Mouse (Mus musculus): ENCODE data around the gene Vwa8. TPM values are rescaled to one million over a fixed set of nuclear protein-coding genes. Genes with fewer than 3 reads are reported as not detected.

Gene Vwa8
- total and polyA plus RNA-seq, 3 experiments: 4.5 to 35.4 (median 18.5) TPM

DNA sequence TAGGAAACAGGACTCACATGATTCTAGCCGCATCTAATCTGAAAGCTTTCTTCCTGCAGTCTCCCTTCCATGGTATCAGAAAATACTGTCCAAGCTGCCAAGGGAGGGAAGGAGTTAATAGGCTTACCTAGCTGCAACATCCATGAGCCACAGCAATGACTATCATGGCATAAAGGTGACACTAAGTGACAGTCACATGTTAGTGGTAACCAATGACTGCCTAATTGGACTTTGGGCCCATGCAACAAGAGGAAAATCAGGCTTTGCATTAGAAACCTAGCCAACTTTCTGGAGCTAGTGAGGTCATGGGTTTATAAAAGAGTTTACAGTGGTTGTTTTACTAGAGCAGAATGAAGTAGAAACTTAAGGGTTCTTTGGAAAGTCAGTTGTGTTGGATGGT lies 46.6 kb downstream of the Vwa8 start:
- H3K9me3 ChIP-seq (replicated peaks): no peaks in the 10 kb centered on the region
- ATAC-seq (ENCODE audit: extremely low read depth, insufficient number of reproducible peaks, low FRiP score, poor library complexity, severe bottlenecking): no peak
- H3K27me3 ChIP-seq (ENCODE audit: insufficient read depth, low read length): no peaks in the 10 kb centered on the region
- H3K36me3 ChIP-seq (replicated peaks): peaks cover 3% of the 10 kb centered on the region
- DNase-seq (ENCODE audit: low spot score): no peak
- H3K4me1 ChIP-seq (ENCODE audit: insufficient read depth, low read depth, low read length): no peaks in the 10 kb centered on the region
- H3K4me3 ChIP-seq (ENCODE audit: low read depth, low read length): no peak overlapping the region
- TF ChIP-seq GATA1 (IDR thresholded peaks at IDR 0.05; ENCODE audit: borderline replicate concordance, low read length) (no peak), CTCF (IDR thresholded peaks at IDR 0.05; ENCODE audit: low read depth, low read length) (no peak), TAL1 (conservative IDR thresholded peaks at IDR 0.05; ENCODE audit: low read depth, low read length) (no peak), POLR2AphosphoS5 (IDR thresholded peaks at IDR 0.05; ENCODE audit: insufficient replicate concordance, low read depth, low read length) (no peak), GATA2 (IDR thresholded peaks at IDR 0.05; ENCODE audit: borderline replicate concordance, low read depth, low read length) (no peak)

DNA sequence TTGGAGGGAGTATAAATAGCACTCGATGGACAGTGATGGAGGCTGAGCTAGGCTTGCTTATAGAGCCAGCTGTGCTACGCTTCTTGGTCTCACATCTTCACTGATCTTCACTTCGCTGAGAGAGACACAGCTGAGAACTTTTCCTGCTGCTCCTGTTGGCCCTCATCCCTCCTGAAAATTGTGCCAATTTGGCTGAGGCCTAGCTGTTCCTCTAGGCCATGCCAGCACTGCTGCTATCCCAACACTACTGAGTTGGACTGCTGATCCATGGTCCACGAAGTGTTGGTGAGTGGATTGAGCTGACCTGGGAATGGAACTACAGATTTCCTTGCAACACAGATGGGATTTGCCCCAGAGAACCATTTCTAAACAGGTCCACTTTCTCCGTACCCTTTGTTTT lies 47.4 kb downstream of the Vwa8 start:
- Histone ChIP-seq H3K4me3 (ENCODE audit: low read depth, low read length) (no peak overlapping the region), H3K36me3 (replicated peaks) (peaks cover 3% of the 10 kb centered on the region), H3K27me3 (ENCODE audit: insufficient read depth, low read length) (no peaks in the 10 kb centered on the region), H3K4me1 (ENCODE audit: insufficient read depth, low read depth, low read length) (no peaks in the 10 kb centered on the region), H3K9me3 (replicated peaks) (no peaks in the 10 kb centered on the region)
- TF ChIP-seq TAL1 (conservative IDR thresholded peaks at IDR 0.05; ENCODE audit: low read depth, low read length) (no peak), GATA2 (IDR thresholded peaks at IDR 0.05; ENCODE audit: borderline replicate concordance, low read depth, low read length) (no peak), POLR2AphosphoS5 (IDR thresholded peaks at IDR 0.05; ENCODE audit: insufficient replicate concordance, low read depth, low read length) (no peak), CTCF (IDR thresholded peaks at IDR 0.05; ENCODE audit: low read depth, low read length) (no peak), GATA1 (IDR thresholded peaks at IDR 0.05; ENCODE audit: borderline replicate concordance, low read length) (no peak)
- ATAC-seq (ENCODE audit: extremely low read depth, insufficient number of reproducible peaks, low FRiP score, poor library complexity, severe bottlenecking) (no peak), DNase-seq (ENCODE audit: low spot score) (no peak)

DNA sequence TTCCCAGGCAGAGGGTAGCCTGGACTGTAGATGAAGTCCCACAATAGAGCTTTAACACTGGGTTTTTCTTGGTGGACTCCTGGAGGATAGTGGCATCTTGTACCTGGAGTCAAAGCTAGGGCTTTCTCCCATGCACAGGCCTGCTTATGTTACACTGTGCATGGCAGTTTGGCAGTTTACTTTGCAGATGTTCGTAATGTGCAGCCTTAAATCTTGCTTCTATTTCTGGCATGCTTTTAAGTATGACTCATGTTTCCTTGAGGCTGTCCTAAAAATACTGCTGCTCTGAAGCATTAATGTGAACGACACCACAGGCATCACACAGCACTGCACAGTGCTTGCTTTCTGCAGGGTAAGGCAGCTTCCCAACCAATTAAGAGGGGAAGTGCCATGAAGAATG lies 51.9 kb downstream of the Vwa8 start:
- ATAC-seq (ENCODE audit: extremely low read depth, insufficient number of reproducible peaks, low FRiP score, poor library complexity, severe bottlenecking) (no peak), DNase-seq (ENCODE audit: low spot score) (no peak)
- Histone ChIP-seq H3K4me1 (ENCODE audit: insufficient read depth, low read depth, low read length) (no peaks in the 10 kb centered on the region), H3K27me3 (ENCODE audit: insufficient read depth, low read length) (no peaks in the 10 kb centered on the region), H3K4me3 (ENCODE audit: low read depth, low read length) (no peak overlapping the region), H3K9me3 (replicated peaks) (no peaks in the 10 kb centered on the region), H3K36me3 (replicated peaks) (peaks cover 3% of the 10 kb centered on the region)
- TF ChIP-seq TAL1 (conservative IDR thresholded peaks at IDR 0.05; ENCODE audit: low read depth, low read length) (no peak), CTCF (IDR thresholded peaks at IDR 0.05; ENCODE audit: low read depth, low read length) (no peak), GATA1 (IDR thresholded peaks at IDR 0.05; ENCODE audit: borderline replicate concordance, low read length) (no peak), GATA2 (IDR thresholded peaks at IDR 0.05; ENCODE audit: borderline replicate concordance, low read depth, low read length) (no peak), POLR2AphosphoS5 (IDR thresholded peaks at IDR 0.05; ENCODE audit: insufficient replicate concordance, low read depth, low read length) (no peak)

DNA sequence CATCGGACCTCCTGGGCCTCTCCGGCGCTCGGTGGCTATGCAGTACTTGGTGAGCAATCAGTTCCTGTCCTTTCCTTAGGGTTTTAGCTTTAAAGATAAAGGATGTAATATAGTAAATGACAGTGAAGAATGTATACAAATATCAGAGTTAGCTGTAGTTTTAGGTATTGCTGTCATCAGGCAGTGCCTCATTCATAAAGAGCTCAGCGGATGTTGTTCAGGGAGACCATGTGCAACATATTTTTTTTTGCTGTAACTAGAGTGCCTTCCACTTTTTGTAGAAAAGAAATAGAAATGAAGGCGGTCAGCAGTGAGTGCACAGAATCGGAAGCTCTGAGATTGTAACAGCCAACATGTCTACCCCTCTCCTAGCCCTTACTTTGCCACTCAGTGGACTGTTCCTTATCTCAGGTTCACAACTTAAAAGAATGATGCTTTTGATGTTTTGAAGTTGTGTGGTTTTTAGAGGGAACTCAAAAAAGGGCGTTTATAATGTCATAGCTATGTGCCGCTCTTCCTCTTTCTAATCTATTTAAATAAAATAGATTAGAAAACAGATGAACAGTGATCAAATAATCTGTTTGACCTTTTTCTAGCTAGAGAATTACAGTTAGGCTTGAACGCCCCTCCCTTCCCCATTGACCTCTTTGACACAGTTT lies 59.5 kb downstream of the Vwa8 start:
- no peaks in the 10 kb centered on the region for H3K9me3 ChIP-seq (replicated peaks)
- TF ChIP-seq TAL1 (conservative IDR thresholded peaks at IDR 0.05; ENCODE audit: low read depth, low read length): no peak
- TF ChIP-seq POLR2AphosphoS5 (IDR thresholded peaks at IDR 0.05; ENCODE audit: insufficient replicate concordance, low read depth, low read length): no peak
- TF ChIP-seq GATA1 (IDR thresholded peaks at IDR 0.05; ENCODE audit: borderline replicate concordance, low read length): no peak
- no peak for TF ChIP-seq CTCF (IDR thresholded peaks at IDR 0.05; ENCODE audit: low read depth, low read length)
- no peak for TF ChIP-seq GATA2 (IDR thresholded peaks at IDR 0.05; ENCODE audit: borderline replicate concordance, low read depth, low read length)
- ATAC-seq (ENCODE audit: extremely low read depth, insufficient number of reproducible peaks, low FRiP score, poor library complexity, severe bottlenecking): no peak
- no peaks in the 10 kb centered on the region for H3K4me1 ChIP-seq (ENCODE audit: insufficient read depth, low read depth, low read length)
- no peak overlapping the region for H3K4me3 ChIP-seq (ENCODE audit: low read depth, low read length)
- no peaks in the 10 kb centered on the region for H3K27me3 ChIP-seq (ENCODE audit: insufficient read depth, low read length)
- peaks cover 28% of the 10 kb centered on the region for H3K36me3 ChIP-seq (replicated peaks)
- DNase-seq (ENCODE audit: low spot score): no peak

DNA sequence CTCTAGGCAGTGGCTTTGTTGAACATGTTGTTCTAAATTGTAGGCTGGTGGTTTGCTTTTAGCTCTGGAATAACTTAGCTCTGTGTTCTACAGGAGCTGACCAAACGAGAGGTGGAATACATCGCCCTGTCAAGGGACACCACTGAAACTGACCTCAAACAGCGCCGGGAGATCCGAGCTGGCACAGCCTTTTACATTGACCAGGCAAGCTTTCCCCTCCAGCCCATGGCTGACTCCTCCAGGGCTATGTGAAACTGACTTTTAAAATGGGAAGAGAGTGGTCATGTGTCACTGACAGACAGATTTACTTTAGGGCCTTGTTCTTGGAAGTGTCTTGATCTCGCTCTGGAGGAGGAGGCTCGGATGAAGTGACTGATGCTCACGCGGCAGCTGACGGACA lies 63.2 kb downstream of the Vwa8 start:
- DNase-seq (ENCODE audit: low spot score) (no peak), ATAC-seq (ENCODE audit: extremely low read depth, insufficient number of reproducible peaks, low FRiP score, poor library complexity, severe bottlenecking) (no peak)
- no peak overlapping the region for H3K4me3 ChIP-seq (ENCODE audit: low read depth, low read length)
- H3K36me3 ChIP-seq (replicated peaks): peaks cover 39% of the 10 kb centered on the region
- no peaks in the 10 kb centered on the region for H3K27me3 ChIP-seq (ENCODE audit: insufficient read depth, low read length)
- TF ChIP-seq GATA1 (IDR thresholded peaks at IDR 0.05; ENCODE audit: borderline replicate concordance, low read length) (no peak), CTCF (IDR thresholded peaks at IDR 0.05; ENCODE audit: low read depth, low read length) (no peak), TAL1 (conservative IDR thresholded peaks at IDR 0.05; ENCODE audit: low read depth, low read length) (no peak), POLR2AphosphoS5 (IDR thresholded peaks at IDR 0.05; ENCODE audit: insufficient replicate concordance, low read depth, low read length) (no peak), GATA2 (IDR thresholded peaks at IDR 0.05; ENCODE audit: borderline replicate concordance, low read depth, low read length) (no peak)
- no peaks in the 10 kb centered on the region for H3K4me1 ChIP-seq (ENCODE audit: insufficient read depth, low read depth, low read length)
- no peaks in the 10 kb centered on the region for H3K9me3 ChIP-seq (replicated peaks)

DNA sequence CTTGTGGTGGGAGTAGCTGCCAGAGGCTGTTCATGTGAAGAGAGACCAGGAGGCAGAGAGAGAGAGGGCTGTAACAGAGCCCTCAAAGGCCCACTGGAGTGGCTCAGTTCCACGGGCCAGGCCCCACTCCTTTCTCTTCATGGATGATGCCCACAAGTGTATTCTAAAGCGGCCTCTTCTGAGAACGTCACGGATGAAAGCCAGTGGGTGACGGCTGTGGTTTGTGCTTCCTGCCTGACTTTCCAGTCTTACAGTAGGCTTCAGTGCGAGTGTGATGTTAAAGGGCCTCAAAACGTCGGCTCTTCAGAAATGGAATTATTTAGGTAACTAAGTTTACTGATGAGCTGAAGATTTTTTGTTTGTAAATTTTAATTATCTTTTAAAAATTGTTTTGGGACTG lies 65.3 kb downstream of the Vwa8 start:
- Histone ChIP-seq H3K4me1 (ENCODE audit: insufficient read depth, low read depth, low read length) (no peaks in the 10 kb centered on the region), H3K9me3 (replicated peaks) (no peaks in the 10 kb centered on the region), H3K27me3 (ENCODE audit: insufficient read depth, low read length) (no peaks in the 10 kb centered on the region), H3K4me3 (ENCODE audit: low read depth, low read length) (no peak overlapping the region), H3K36me3 (replicated peaks) (peaks cover 35% of the 10 kb centered on the region)
- ATAC-seq (ENCODE audit: extremely low read depth, insufficient number of reproducible peaks, low FRiP score, poor library complexity, severe bottlenecking) (no peak), DNase-seq (ENCODE audit: low spot score) (no peak)
- no peak for TF ChIP-seq TAL1 (conservative IDR thresholded peaks at IDR 0.05; ENCODE audit: low read depth, low read length)
- no peak for TF ChIP-seq CTCF (IDR thresholded peaks at IDR 0.05; ENCODE audit: low read depth, low read length)
- TF ChIP-seq GATA1 (IDR thresholded peaks at IDR 0.05; ENCODE audit: borderline replicate concordance, low read length): no peak
- TF ChIP-seq GATA2 (IDR thresholded peaks at IDR 0.05; ENCODE audit: borderline replicate concordance, low read depth, low read length): no peak
- no peak for TF ChIP-seq POLR2AphosphoS5 (IDR thresholded peaks at IDR 0.05; ENCODE audit: insufficient replicate concordance, low read depth, low read length)
